Mouse (Mus musculus): ENCODE results near the gene Cubn. TPM values are rescaled to one million over a fixed set of nuclear protein-coding genes. Genes with fewer than 3 reads are reported as not detected.

The Cubn gene
- polyA plus RNA-seq, 1 experiment from 2014 or later = 0.38 TPM

GRCm38 (mm10) chr2:13372256-13372824 is 119.3 kb downstream of the Cubn start:
- ATAC-seq (ENCODE audit: low read depth) (peak; percentile 93), DNase-seq (ENCODE audit: low spot score) (peak; percentile 85)
- WGBS = 1% methylated on average over 5 of the region's 5 CpGs
- H3K27me3 ChIP-seq (replicated peaks; ENCODE audit: control insufficient read depth, insufficient read depth, low read length) = no peaks in the 10 kb centered on the region
- peaks cover 17% of the 10 kb centered on the region for H3K4me1 ChIP-seq (ENCODE audit: control insufficient read depth, insufficient read depth, low read length)
- H3K9me3 ChIP-seq (ENCODE audit: control insufficient read depth, low read length) = no peaks in the 10 kb centered on the region
- peak overlapping the region; percentile 83 for H3K27ac ChIP-seq (replicated peaks; ENCODE audit: low read depth, low read length)
- no peaks in the 10 kb centered on the region for H3K36me3 ChIP-seq (ENCODE audit: control insufficient read depth, insufficient read depth, low read length)
- 0 out of 2 replicates have a peak overlapping the region, but pooled peaks have one; percentile 19 for H3K9ac ChIP-seq (ENCODE audit: low read depth, low read length)
- H3K4me3 ChIP-seq (ENCODE audit: low read depth, low read length) = no peak overlapping the region
- peak overlapping the region; percentile 28 for H3K4me2 ChIP-seq (ENCODE audit: low read depth, low read length)

DNA sequence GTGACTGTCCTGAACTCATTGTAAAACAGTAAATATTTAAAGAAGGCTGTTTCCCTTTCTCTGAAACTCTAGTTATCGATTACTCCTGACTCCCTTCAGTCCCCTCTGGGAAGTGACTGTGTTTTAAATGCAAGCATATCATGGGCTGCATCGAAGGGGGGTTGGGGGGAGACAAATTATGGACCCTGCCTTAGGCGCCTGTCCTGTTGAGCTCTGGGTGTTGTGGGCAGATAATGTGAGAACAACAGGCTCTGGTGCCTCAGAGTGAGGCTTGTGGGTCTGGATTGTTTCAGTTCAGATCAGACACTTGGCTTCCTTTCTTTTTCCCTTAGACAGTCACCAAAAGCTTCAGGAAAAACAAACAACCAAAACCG is 119.8 kb downstream of the Cubn start:
- Histone ChIP-seq H3K4me2 (ENCODE audit: low read depth, low read length) (no peak overlapping the region), H3K9ac (ENCODE audit: low read depth, low read length) (no peak overlapping the region), H3K9me3 (ENCODE audit: control insufficient read depth, low read length) (no peaks in the 10 kb centered on the region), H3K27me3 (replicated peaks; ENCODE audit: control insufficient read depth, insufficient read depth, low read length) (no peaks in the 10 kb centered on the region), H3K36me3 (ENCODE audit: control insufficient read depth, insufficient read depth, low read length) (no peaks in the 10 kb centered on the region), H3K27ac (replicated peaks; ENCODE audit: low read depth, low read length) (peak overlapping the region; percentile 83), H3K4me1 (ENCODE audit: control insufficient read depth, insufficient read depth, low read length) (peaks cover 17% of the 10 kb centered on the region), H3K4me3 (ENCODE audit: low read depth, low read length) (no peak overlapping the region)
- DNase-seq (ENCODE audit: low spot score) (peak; percentile 56), ATAC-seq (ENCODE audit: low read depth) (peak; percentile 69; the same call in 1 of the 2 replicates)
- WGBS = 7% methylated on average over 4 of the region's 4 CpGs

DNA sequence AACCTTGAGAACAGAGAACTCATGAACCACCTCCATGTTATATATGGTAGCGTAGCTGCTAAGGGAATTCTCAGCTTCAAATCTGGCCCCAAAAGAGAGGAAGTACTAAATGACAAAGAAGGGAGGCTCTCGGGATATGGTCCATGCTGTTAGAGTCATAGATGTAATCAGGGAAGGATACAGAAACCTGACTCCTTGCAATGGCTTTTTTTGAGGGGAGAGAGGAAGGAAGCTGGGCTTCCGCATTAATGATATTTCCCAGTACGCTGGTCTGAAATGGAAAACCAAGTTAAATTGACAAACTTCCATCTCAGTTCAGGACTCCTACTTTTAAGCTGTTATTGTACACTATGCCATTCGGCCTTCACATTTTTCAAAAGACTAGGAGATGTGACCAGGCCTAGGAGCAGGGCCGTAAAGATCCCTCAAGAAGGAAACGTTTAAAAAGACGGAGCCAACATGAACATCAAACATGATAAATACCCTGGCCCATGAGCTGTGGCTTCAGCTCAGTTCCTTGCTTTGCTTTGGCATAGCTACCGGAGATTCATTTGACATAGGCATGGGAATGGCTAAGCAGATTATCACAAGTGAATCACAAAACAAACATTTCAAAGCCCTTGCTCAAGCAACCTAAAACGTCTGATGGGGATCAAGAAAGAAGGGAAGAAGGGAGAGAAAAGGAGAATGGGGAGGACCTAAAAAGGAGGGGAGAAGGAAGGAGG is 120.4 kb downstream of the Cubn start:
- peak; percentile 16 for DNase-seq (ENCODE audit: low spot score)
- WGBS = 53% methylated on average over 10 of the region's 10 CpGs
- no peak for ATAC-seq (ENCODE audit: low read depth)
- no peak overlapping the region for H3K9ac ChIP-seq (ENCODE audit: low read depth, low read length)
- peaks cover 17% of the 10 kb centered on the region for H3K4me1 ChIP-seq (ENCODE audit: control insufficient read depth, insufficient read depth, low read length)
- no peaks in the 10 kb centered on the region for H3K9me3 ChIP-seq (ENCODE audit: control insufficient read depth, low read length)
- H3K36me3 ChIP-seq (ENCODE audit: control insufficient read depth, insufficient read depth, low read length) = no peaks in the 10 kb centered on the region
- H3K4me2 ChIP-seq (ENCODE audit: low read depth, low read length) = no peak overlapping the region
- no peak overlapping the region for H3K4me3 ChIP-seq (ENCODE audit: low read depth, low read length)
- H3K27me3 ChIP-seq (replicated peaks; ENCODE audit: control insufficient read depth, insufficient read depth, low read length) = no peaks in the 10 kb centered on the region
- H3K27ac ChIP-seq (replicated peaks; ENCODE audit: low read depth, low read length) = peak overlapping the region; percentile 83

DNA sequence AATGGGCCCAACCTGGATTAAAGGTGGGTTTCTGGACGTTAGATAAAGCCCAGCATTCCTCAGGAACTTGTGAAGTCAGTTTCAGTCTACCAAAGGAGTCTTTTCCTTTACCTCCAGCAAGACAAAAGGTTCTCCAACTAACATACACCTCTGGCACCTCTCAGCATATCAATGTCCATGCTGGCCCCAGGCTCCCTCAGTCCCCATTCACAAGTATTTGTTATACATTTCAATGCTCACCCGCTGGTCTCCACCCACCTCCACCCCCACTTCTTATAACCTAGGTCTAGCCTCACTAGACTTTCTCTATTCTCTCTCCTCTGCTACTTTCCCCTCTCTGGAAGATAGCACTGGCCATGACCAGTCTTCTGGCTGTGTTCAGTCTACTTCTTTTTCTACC is 121.1 kb downstream of the Cubn start:
- no peak overlapping the region for H3K4me2 ChIP-seq (ENCODE audit: low read depth, low read length)
- ATAC-seq (ENCODE audit: low read depth) (no peak), DNase-seq (ENCODE audit: low spot score) (no peak)
- no peak overlapping the region for H3K9ac ChIP-seq (ENCODE audit: low read depth, low read length)
- peak overlapping the region; percentile 83; the same call in 1 of the 2 replicates for H3K27ac ChIP-seq (replicated peaks; ENCODE audit: low read depth, low read length)
- no peaks in the 10 kb centered on the region for H3K9me3 ChIP-seq (ENCODE audit: control insufficient read depth, low read length)
- peaks cover 17% of the 10 kb centered on the region for H3K4me1 ChIP-seq (ENCODE audit: control insufficient read depth, insufficient read depth, low read length)
- no peak overlapping the region for H3K4me3 ChIP-seq (ENCODE audit: low read depth, low read length)
- H3K36me3 ChIP-seq (ENCODE audit: control insufficient read depth, insufficient read depth, low read length) = no peaks in the 10 kb centered on the region
- no peaks in the 10 kb centered on the region for H3K27me3 ChIP-seq (replicated peaks; ENCODE audit: control insufficient read depth, insufficient read depth, low read length)
- 51% methylated on average over 2 of the region's 2 CpGs for WGBS

GRCm38 (mm10) chr2:13368517-13368916 is 123.1 kb downstream of the Cubn start:
- no peaks in the 10 kb centered on the region for H3K27me3 ChIP-seq (replicated peaks; ENCODE audit: control insufficient read depth, insufficient read depth, low read length)
- ATAC-seq (ENCODE audit: low read depth) = no peak
- H3K36me3 ChIP-seq (ENCODE audit: control insufficient read depth, insufficient read depth, low read length) = no peaks in the 10 kb centered on the region
- peaks cover 17% of the 10 kb centered on the region for H3K4me1 ChIP-seq (ENCODE audit: control insufficient read depth, insufficient read depth, low read length)
- H3K4me3 ChIP-seq (ENCODE audit: low read depth, low read length) = no peak overlapping the region
- 67% methylated on average over 3 of the region's 3 CpGs for WGBS
- DNase-seq (ENCODE audit: low spot score) = no peak
- H3K9me3 ChIP-seq (ENCODE audit: control insufficient read depth, low read length) = no peaks in the 10 kb centered on the region
- no peak overlapping the region for H3K9ac ChIP-seq (ENCODE audit: low read depth, low read length)
- H3K4me2 ChIP-seq (ENCODE audit: low read depth, low read length) = no peak overlapping the region
- H3K27ac ChIP-seq (replicated peaks; ENCODE audit: low read depth, low read length) = no peak overlapping the region

GRCm38 (mm10) chr2:13357885-13358552 is 133.6 kb downstream of the Cubn start:
- 49% methylated on average over 7 of the region's 7 CpGs for WGBS
- DNase-seq (ENCODE audit: low spot score) (peak; percentile 77), ATAC-seq (ENCODE audit: low read depth) (no peak)
- no peak overlapping the region for H3K9ac ChIP-seq (ENCODE audit: low read depth, low read length)
- H3K27me3 ChIP-seq (replicated peaks; ENCODE audit: control insufficient read depth, insufficient read depth, low read length) = no peaks in the 10 kb centered on the region
- H3K27ac ChIP-seq (replicated peaks; ENCODE audit: low read depth, low read length) = no peak overlapping the region
- 0 out of 2 replicates have a peak, but pooled peaks cover 3% of the 10 kb centered on the region for H3K4me1 ChIP-seq (ENCODE audit: control insufficient read depth, insufficient read depth, low read length)
- no peaks in the 10 kb centered on the region for H3K9me3 ChIP-seq (ENCODE audit: control insufficient read depth, low read length)
- no peak overlapping the region for H3K4me3 ChIP-seq (ENCODE audit: low read depth, low read length)
- H3K4me2 ChIP-seq (ENCODE audit: low read depth, low read length) = no peak overlapping the region
- H3K36me3 ChIP-seq (ENCODE audit: control insufficient read depth, insufficient read depth, low read length) = no peaks in the 10 kb centered on the region

DNA sequence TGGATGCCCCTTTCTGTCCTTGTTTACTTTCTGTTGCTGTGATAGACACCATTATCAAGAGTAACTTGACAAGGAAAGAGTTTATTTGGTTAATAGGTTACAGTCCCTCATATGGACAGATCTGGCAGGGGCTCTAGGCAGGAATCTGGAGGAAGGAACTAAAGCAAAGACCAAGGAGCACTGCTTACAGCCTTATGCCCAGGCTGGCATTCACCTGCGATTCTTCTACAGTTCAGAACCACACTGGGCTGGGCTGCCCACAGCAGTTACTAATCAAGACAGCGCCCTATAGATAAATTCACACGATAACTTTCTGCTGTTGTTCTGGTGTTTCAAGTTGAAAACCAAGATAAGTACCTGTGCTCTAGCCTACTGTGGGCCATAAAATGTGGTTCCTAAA is 138.8 kb downstream of the Cubn start:
- DNase-seq (ENCODE audit: low spot score) = no peak
- H3K9me3 ChIP-seq (ENCODE audit: control insufficient read depth, low read length) = no peaks in the 10 kb centered on the region
- H3K27ac ChIP-seq (replicated peaks; ENCODE audit: low read depth, low read length) = peak overlapping the region; percentile 72
- WGBS = 81% methylated on average over 3 of the region's 3 CpGs
- no peaks in the 10 kb centered on the region for H3K27me3 ChIP-seq (replicated peaks; ENCODE audit: control insufficient read depth, insufficient read depth, low read length)
- H3K4me3 ChIP-seq (ENCODE audit: low read depth, low read length) = no peak overlapping the region
- no peak overlapping the region for H3K4me2 ChIP-seq (ENCODE audit: low read depth, low read length)
- H3K4me1 ChIP-seq (ENCODE audit: control insufficient read depth, insufficient read depth, low read length) = no peaks in the 10 kb centered on the region
- H3K36me3 ChIP-seq (ENCODE audit: control insufficient read depth, insufficient read depth, low read length) = no peaks in the 10 kb centered on the region
- H3K9ac ChIP-seq (ENCODE audit: low read depth, low read length) = no peak overlapping the region
- ATAC-seq (ENCODE audit: low read depth) = no peak; the same call in 1 of the 2 replicates

- no peak overlapping the region for H3K9ac ChIP-seq (ENCODE audit: low read depth, low read length)
- H3K4me3 ChIP-seq (ENCODE audit: low read depth, low read length) = no peak overlapping the region
- 40% methylated on average over 1 of the region's 1 CpGs for WGBS
- peak overlapping the region; percentile 72 for H3K27ac ChIP-seq (replicated peaks; ENCODE audit: low read depth, low read length)
- H3K27me3 ChIP-seq (replicated peaks; ENCODE audit: control insufficient read depth, insufficient read depth, low read length) = no peaks in the 10 kb centered on the region
- ATAC-seq (ENCODE audit: low read depth) (peak; percentile 92), DNase-seq (ENCODE audit: low spot score) (peak; percentile 87)
- no peaks in the 10 kb centered on the region for H3K9me3 ChIP-seq (ENCODE audit: control insufficient read depth, low read length)
- H3K4me1 ChIP-seq (ENCODE audit: control insufficient read depth, insufficient read depth, low read length) = no peaks in the 10 kb centered on the region
- H3K36me3 ChIP-seq (ENCODE audit: control insufficient read depth, insufficient read depth, low read length) = no peaks in the 10 kb centered on the region
- H3K4me2 ChIP-seq (ENCODE audit: low read depth, low read length) = no peak overlapping the region
These were observed 139.4 kb downstream of the Cubn start for GRCm38 (mm10) chr2:13352112-13352728.

All from embryonic facial prominence, embryonic 14.5 days (tissue).